Mouse (Mus musculus) stomach, postnatal 0 days (tissue): ENCODE data around the gene Nbas. TPM values are rescaled to one million over a fixed set of nuclear protein-coding genes. Genes with fewer than 3 reads are reported as not detected.

Experiments
- ATAC-seq: fragments of 200-750 bp; cut with Nextera tagmentation; 2 replicates; pipeline ENCODE4 v1.8.0; 2017; ENCODE audit not compliant: low FRiP score, low TSS enrichment
- DNase-seq: peaks from one replicate; pipeline ENCODE4 v3.0.0-alpha.2; 2016; ENCODE audit warnings: low spot score
- H3K27ac ChIP-seq: fragments of 300-500 bp; sonication (generic); replicated peaks from 2 replicates; pipeline ENCODE4 v1.5.1; 2014; ENCODE audit warnings: mild to moderate bottlenecking, control low read depth
- H3K27me3 ChIP-seq: fragments of 300-500 bp; sonication (generic); 2 replicates; pipeline ENCODE4 v1.6.1; 2014; ENCODE audit warnings: low read length; ENCODE audit not compliant: control insufficient read depth, insufficient read depth
- H3K36me3 ChIP-seq: fragments of 300-500 bp; sonication (generic); 2 replicates; pipeline ENCODE4 v1.6.1; 2014; ENCODE audit warnings: low read length, mixed read lengths; ENCODE audit not compliant: control insufficient read depth, insufficient read depth
- H3K4me1 ChIP-seq: fragments of 300-500 bp; sonication (generic); replicated peaks from 2 replicates; pipeline ENCODE4 v1.6.1; 2014; ENCODE audit warnings: antibody characterized with exemption; ENCODE audit not compliant: control insufficient read depth, insufficient read depth
- H3K4me2 ChIP-seq: fragments of 300-500 bp; sonication (generic); replicated peaks from 2 replicates; pipeline ENCODE4 v1.6.1; 2014; ENCODE audit warnings: low read depth, mild to moderate bottlenecking, control low read depth, moderate library complexity
- H3K4me3 ChIP-seq: fragments of 300-500 bp; sonication (generic); 2 replicates; pipeline ENCODE4 v1.5.1; 2014; ENCODE audit warnings: low read depth, low read length, control low read depth
- H3K9ac ChIP-seq: fragments of 300-500 bp; sonication (generic); 2 replicates; pipeline ENCODE4 v1.6.1; 2014; ENCODE audit warnings: mild to moderate bottlenecking, low read length, control low read depth, mixed read lengths
- H3K9me3 ChIP-seq: fragments of 300-500 bp; sonication (generic); 2 replicates; pipeline ENCODE4 v1.6.1; 2016; ENCODE audit warnings: low read length; ENCODE audit not compliant: control insufficient read depth
- CTCF ChIP-seq: IDR thresholded peaks from 2 replicates; pipeline ENCODE4 v1.5.1; 2016; ENCODE audit warnings: antibody characterized with exemption, low read depth, mild to moderate bottlenecking, moderate library complexity
- EP300 ChIP-seq: optimal IDR thresholded peaks from 2 replicates; pipeline ENCODE3; 2016; ENCODE audit warnings: antibody characterized with exemption
- WGBS: fragments of 180-500 bp; shearing (Covaris S2); extraction: QIAGEN DNeasy Blood & Tissue Kit; methylation state at CpG from one replicate; pipeline ENCODE4 v1.1.7; 2014; 5-methylcytosine and 5-hydroxymethylcytosine counted together
- polyA plus RNA-seq: library from polyadenylated mRNA; unstranded; fragments of >200 nt; fragmentation: Nextera tagmentation; extraction: Ambion mirVana; gene quantifications from 2 replicates; pipeline ENCODE4 v1.2.1, GENCODE M21; 2015

Gene Nbas
- polyA plus RNA-seq, 1 experiment from 2014 or later, result 9.1 TPM

DNA sequence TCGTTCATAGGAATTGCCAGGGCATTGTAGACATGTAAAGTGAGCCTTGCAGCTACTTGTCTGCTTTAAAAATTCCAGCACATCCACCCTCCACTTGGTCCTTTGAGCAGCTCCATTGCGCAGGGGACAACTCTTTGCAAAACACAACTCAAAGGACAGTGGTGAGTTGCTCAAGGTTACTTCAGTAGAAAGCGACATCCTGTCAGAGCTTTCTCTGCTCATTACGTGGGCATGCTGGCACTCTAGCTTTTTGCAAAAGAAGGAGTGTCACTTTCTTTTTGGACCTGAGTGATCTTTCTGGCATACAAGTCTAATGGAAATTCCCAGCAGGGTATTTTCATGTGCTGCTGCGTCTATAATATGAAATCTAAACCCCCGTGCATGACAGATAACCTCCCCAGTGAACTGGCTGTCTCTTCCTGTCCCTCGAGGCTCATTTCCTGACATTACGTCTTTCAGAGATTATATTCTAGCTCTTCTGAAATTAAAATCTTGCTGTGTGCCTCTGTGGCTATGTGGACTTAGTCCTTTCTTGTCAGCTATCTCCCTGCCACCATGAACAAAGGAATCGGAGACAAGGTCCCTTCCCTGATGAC, 192.7 kb downstream of the Nbas start:
- ATAC-seq (no peak), DNase-seq (no peak)
- no peaks in the 10 kb centered on the region for H3K36me3 ChIP-seq
- no peak overlapping the region for H3K9ac ChIP-seq
- H3K4me2 ChIP-seq, result no peak overlapping the region
- WGBS, result 78% methylated on average over 9 of the region's 9 CpGs
- no peaks in the 10 kb centered on the region for H3K4me1 ChIP-seq
- H3K27ac ChIP-seq, result no peak overlapping the region
- no peaks in the 10 kb centered on the region for H3K27me3 ChIP-seq
- no peaks in the 10 kb centered on the region for H3K9me3 ChIP-seq
- TF ChIP-seq EP300, result no peak
- TF ChIP-seq CTCF, result no peak
- no peak overlapping the region for H3K4me3 ChIP-seq

DNA sequence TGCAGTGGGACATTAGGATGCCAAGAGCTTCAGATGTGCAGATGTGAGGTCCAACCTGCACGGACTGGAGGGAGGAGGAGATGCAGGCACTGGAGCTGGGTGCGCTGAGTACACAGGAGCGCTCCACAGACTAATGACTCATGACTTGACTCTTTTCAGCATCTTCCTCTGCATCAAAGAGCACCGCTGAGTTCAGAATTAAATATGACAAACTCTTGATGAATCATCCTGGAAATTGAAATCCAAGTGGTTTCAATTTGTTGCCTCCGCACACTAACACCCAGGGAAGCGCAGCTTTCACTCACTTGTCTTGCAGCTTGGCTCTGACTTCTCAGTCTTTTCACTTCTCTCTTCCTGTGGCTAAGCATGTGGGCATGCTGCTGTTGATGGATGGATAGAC, 193.5 kb downstream of the Nbas start:
- no peak overlapping the region for H3K4me2 ChIP-seq
- ATAC-seq, result no peak
- no peak overlapping the region for H3K4me3 ChIP-seq
- 75% methylated on average over 6 of the region's 6 CpGs for WGBS
- no peak for DNase-seq
- H3K4me1 ChIP-seq, result no peaks in the 10 kb centered on the region
- no peaks in the 10 kb centered on the region for H3K9me3 ChIP-seq
- no peaks in the 10 kb centered on the region for H3K27me3 ChIP-seq
- H3K9ac ChIP-seq, result no peak overlapping the region
- no peaks in the 10 kb centered on the region for H3K36me3 ChIP-seq
- TF ChIP-seq EP300 (no peak), CTCF (no peak)
- no peak overlapping the region for H3K27ac ChIP-seq

DNA sequence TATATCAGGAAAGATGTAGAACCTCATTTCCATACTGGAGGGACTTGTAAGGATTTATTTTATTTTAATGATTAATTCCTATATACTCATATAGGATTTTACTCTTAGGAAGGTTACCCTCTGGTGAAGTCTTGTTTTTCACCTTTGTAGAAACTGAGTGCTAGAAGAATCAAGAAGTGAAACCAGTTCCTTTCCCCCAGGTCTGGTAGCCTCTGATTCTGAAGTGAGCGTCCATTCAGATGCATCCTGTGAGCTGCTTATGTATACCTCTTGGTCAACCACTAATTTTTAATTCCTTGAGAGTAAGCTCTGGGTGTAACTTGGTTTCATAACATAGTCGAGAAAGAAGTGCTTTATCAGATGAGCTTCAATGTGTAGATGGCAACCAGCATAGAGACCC, 196.6 kb downstream of the Nbas start:
- DNase-seq, result no peak
- Histone ChIP-seq H3K36me3 (0 out of 2 replicates have a peak, but pooled peaks cover 2% of the 10 kb centered on the region), H3K9me3 (no peaks in the 10 kb centered on the region), H3K9ac (no peak overlapping the region), H3K4me1 (no peaks in the 10 kb centered on the region), H3K4me2 (no peak overlapping the region), H3K27me3 (no peaks in the 10 kb centered on the region), H3K4me3 (no peak overlapping the region), H3K27ac (no peak overlapping the region)
- no peak for TF ChIP-seq CTCF
- TF ChIP-seq EP300, result no peak
- ATAC-seq, result no peak
- WGBS, result 86% methylated on average over 2 of the region's 2 CpGs

DNA sequence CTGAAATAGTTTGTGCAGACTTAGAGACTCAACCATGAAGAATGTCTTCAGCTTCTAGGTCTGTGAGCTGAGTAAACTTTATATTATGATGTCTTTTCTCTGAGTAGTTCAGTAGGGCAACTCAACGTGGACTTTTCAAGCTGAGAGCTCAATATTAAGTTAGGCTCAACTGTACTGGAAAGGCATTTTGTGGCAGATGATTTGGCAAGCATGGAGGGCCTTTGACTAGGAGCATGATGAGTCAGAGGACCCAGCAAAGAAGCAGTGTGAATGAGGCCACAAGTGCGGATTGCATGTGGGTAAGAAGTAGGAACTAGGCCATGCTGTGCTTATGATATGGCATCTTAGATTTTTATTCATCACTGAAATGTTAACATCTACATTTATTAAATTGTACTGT, 205.9 kb downstream of the Nbas start:
- Histone ChIP-seq H3K27ac (no peak overlapping the region), H3K4me2 (no peak overlapping the region), H3K4me1 (no peaks in the 10 kb centered on the region), H3K4me3 (no peak overlapping the region), H3K9ac (no peak overlapping the region), H3K27me3 (no peaks in the 10 kb centered on the region), H3K9me3 (no peaks in the 10 kb centered on the region), H3K36me3 (peaks cover 7% of the 10 kb centered on the region; the same call in 1 of the 2 replicates)
- ATAC-seq, result no peak
- TF ChIP-seq EP300 (no peak), CTCF (no peak)
- no peak for DNase-seq
- 83% methylated on average over 2 of the region's 2 CpGs for WGBS

DNA sequence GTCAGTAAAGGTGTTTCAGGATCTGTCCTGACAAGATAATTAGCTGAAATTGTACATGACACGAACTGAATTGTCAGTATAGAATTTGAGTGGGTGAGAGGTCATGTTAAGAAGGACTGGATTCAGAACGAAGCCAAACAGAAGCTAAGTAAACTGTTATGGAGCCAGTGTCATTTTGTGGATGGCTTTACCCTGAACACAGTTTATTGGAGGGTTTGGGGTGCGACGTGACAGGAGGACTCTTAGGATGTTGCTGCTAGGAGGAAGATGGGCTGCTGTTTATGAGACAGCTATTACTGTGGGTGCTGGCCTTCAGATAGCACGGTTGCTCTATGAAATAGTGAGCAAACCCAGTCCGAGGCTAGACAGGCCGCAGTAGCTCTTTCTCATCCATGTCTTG, 210.2 kb downstream of the Nbas start:
- no peak for ATAC-seq
- H3K4me3 ChIP-seq, result no peak overlapping the region
- no peak overlapping the region for H3K27ac ChIP-seq
- no peak for DNase-seq
- H3K27me3 ChIP-seq, result no peaks in the 10 kb centered on the region
- no peaks in the 10 kb centered on the region for H3K4me1 ChIP-seq
- H3K9me3 ChIP-seq, result no peaks in the 10 kb centered on the region
- TF ChIP-seq CTCF (no peak), EP300 (no peak)
- no peak overlapping the region for H3K4me2 ChIP-seq
- peaks cover 3% of the 10 kb centered on the region; the same call in 1 of the 2 replicates for H3K36me3 ChIP-seq
- no peak overlapping the region for H3K9ac ChIP-seq
- WGBS, result 85% methylated on average over 7 of the region's 7 CpGs

DNA sequence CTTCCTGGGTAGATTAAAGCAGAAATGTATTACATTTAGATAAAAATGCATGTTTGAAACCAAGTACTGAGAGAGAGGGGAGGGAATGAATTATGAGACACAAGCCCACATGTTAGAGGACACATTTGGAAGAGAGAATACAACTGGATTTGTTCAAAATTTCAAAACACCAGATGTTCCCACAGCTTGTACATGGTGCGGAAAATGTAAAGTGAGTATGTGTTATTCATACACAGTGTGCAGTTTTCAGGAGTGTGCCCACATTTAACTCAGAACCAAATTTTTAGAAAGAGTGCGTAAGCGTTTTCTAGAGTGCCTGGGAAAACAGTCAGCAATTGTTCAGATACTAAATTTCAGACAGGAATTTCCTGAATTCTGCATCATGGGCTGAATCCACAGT, 217.3 kb downstream of the Nbas start:
- Histone ChIP-seq H3K9ac (no peak overlapping the region), H3K4me3 (no peak overlapping the region), H3K4me2 (no peak overlapping the region), H3K27me3 (no peaks in the 10 kb centered on the region), H3K27ac (no peak overlapping the region), H3K4me1 (no peaks in the 10 kb centered on the region), H3K9me3 (no peaks in the 10 kb centered on the region), H3K36me3 (no peaks in the 10 kb centered on the region)
- DNase-seq, result no peak
- TF ChIP-seq CTCF (no peak), EP300 (no peak)
- ATAC-seq, result no peak
- 66% methylated on average over 3 of the region's 3 CpGs for WGBS
